Mouse (Mus musculus) small intestine, adult 2 months (tissue): ENCODE measurements around the gene Cd300lb. TPM values are rescaled to one million over a fixed set of nuclear protein-coding genes. Genes with fewer than 3 reads are reported as not detected.
"Not testable (repeated sequence)": the region's sequence is repeated elsewhere in the genome, so short reads cannot be mapped to it uniquely, and the experiment has no call there.

Source experiments
- H3K27ac ChIP-seq: fragments of 200-500 bp; 2 replicates; pipeline ENCODE4 v1.5.1; 2012; ENCODE audit warnings: low read depth, low read length, control low read depth, inconsistent platforms; ENCODE audit not compliant: insufficient read depth
- H3K27me3 ChIP-seq: fragments of 200-500 bp; 2 replicates; pipeline ENCODE4 v1.6.1; 2012; ENCODE audit warnings: mild to moderate bottlenecking, moderate library complexity, low read length, inconsistent platforms; ENCODE audit not compliant: control insufficient read depth, insufficient read depth
- H3K36me3 ChIP-seq: fragments of 200-500 bp; 2 replicates; pipeline ENCODE4 v1.6.1; 2012; ENCODE audit warnings: mild to moderate bottlenecking, low read length, control low read depth, inconsistent platforms; ENCODE audit not compliant: control insufficient read depth, insufficient read depth
- H3K4me1 ChIP-seq: fragments of 200-500 bp; 2 replicates; pipeline ENCODE4 v1.6.1; 2012; ENCODE audit warnings: low read length, inconsistent platforms, mixed read lengths; ENCODE audit not compliant: control insufficient read depth, insufficient read depth, insufficient read length
- H3K4me3 ChIP-seq: fragments of 200-500 bp; 2 replicates; pipeline ENCODE4 v1.5.1; 2012; ENCODE audit warnings: low read depth, mild to moderate bottlenecking, control low read depth, inconsistent platforms, low read length, moderate library complexity
- CTCF ChIP-seq: fragments of 200-500 bp; IDR thresholded peaks from 2 replicates; pipeline ENCODE4 v1.5.1; 2012; ENCODE audit warnings: low read depth, mild to moderate bottlenecking, control low read depth, inconsistent platforms, low read length, moderate library complexity, mixed read lengths; ENCODE audit not compliant: insufficient replicate concordance, insufficient read length; ENCODE audit errors: extremely low read depth
- POLR2A ChIP-seq: fragments of 200-500 bp; IDR thresholded peaks from 2 replicates; pipeline ENCODE4 v1.6.1; 2012; ENCODE audit warnings: low read depth, mild to moderate bottlenecking, control low read depth, inconsistent platforms, low read length, moderate library complexity
- WGBS: fragments of 180-500 bp; shearing (Covaris S2); methylation state at CpG from one replicate; pipeline ENCODE4 v1.1.7; 2018; 5-methylcytosine and 5-hydroxymethylcytosine counted together
- polyA plus RNA-seq: library from polyadenylated mRNA; depleted of rRNA; stranded (reverse); fragments of >200 nt; gene quantifications from 2 replicates; pipeline ENCODE4 v1.2.3, GENCODE M21; 2012

Gene Cd300lb
- polyA plus RNA-seq, 1 experiment, result 0.46 TPM

GRCm38 (mm10) chr11:114929581-114929980, 4.6 kb downstream of the Cd300lb start:
- H3K4me3 ChIP-seq, result no peak overlapping the region
- no peaks in the 10 kb centered on the region for H3K36me3 ChIP-seq
- no peaks in the 10 kb centered on the region for H3K27me3 ChIP-seq
- H3K27ac ChIP-seq, result no peak overlapping the region
- no peaks in the 10 kb centered on the region for H3K4me1 ChIP-seq
- 76% methylated on average over 2 of the region's 2 CpGs for WGBS
- TF ChIP-seq CTCF (no peak), POLR2A (no peak)

GRCm38 (mm10) chr11:114923961-114924360, 10.2 kb downstream of the Cd300lb start:
- TF ChIP-seq CTCF, result peak; percentile 63; the same call in 1 of the 2 replicates
- TF ChIP-seq POLR2A, result no peak
- H3K4me3 ChIP-seq, result no peak overlapping the region

GRCm38 (mm10) chr11:114922439-114922838, 11.7 kb downstream of the Cd300lb start:
- Histone ChIP-seq H3K27ac (no peak overlapping the region), H3K4me1 (no peaks in the 10 kb centered on the region), H3K36me3 (no peaks in the 10 kb centered on the region), H3K27me3 (no peaks in the 10 kb centered on the region), H3K4me3 (no peak overlapping the region)
- TF ChIP-seq CTCF (no peak), POLR2A (no peak)
- 74% methylated on average over 4 of the region's 4 CpGs for WGBS

More at GRCm38 (mm10) chr11:114923961-114924360, 10.2 kb downstream of the Cd300lb start:
- Histone ChIP-seq H3K36me3 (no peaks in the 10 kb centered on the region), H3K27me3 (no peaks in the 10 kb centered on the region), H3K4me1 (no peaks in the 10 kb centered on the region), H3K27ac (no peak overlapping the region)
- 73% methylated on average over 4 of the region's 4 CpGs for WGBS

- Histone ChIP-seq H3K27me3 (no peaks in the 10 kb centered on the region), H3K4me3 (no peak overlapping the region), H3K27ac (no peak overlapping the region; the same call in 1 of the 2 replicates), H3K36me3 (no peaks in the 10 kb centered on the region), H3K4me1 (no peaks in the 10 kb centered on the region)
- TF ChIP-seq POLR2A (no peak), CTCF (no peak)
- WGBS, result 69% methylated on average over 6 of the region's 6 CpGs
These were observed 17.1 kb downstream of the Cd300lb start for GRCm38 (mm10) chr11:114917120-114917519.

- Histone ChIP-seq H3K4me3 (no peak overlapping the region), H3K27me3 (no peaks in the 10 kb centered on the region), H3K27ac (no peak overlapping the region), H3K36me3 (no peaks in the 10 kb centered on the region), H3K4me1 (no peaks in the 10 kb centered on the region)
- 32% methylated on average over 7 of the region's 7 CpGs for WGBS
- TF ChIP-seq POLR2A (no peak), CTCF (no peak)
These were observed 19.2 kb downstream of the Cd300lb start for GRCm38 (mm10) chr11:114914978-114915377.

GRCm38 (mm10) chr11:114912847-114913246, 21.3 kb downstream of the Cd300lb start:
- Histone ChIP-seq H3K4me3 (no peak overlapping the region), H3K36me3 (no peaks in the 10 kb centered on the region), H3K27me3 (no peaks in the 10 kb centered on the region), H3K4me1 (no peaks in the 10 kb centered on the region), H3K27ac (no peak overlapping the region)
- peak; percentile 81; the same call in 1 of the 2 replicates for TF ChIP-seq CTCF
- TF ChIP-seq POLR2A, result no peak
- 5% methylated on average over 9 of the region's 9 CpGs for WGBS

GRCm38 (mm10) chr11:114909538-114909937, 24.6 kb downstream of the Cd300lb start:
- not testable (repeated sequence) for H3K27me3 ChIP-seq, H3K36me3 ChIP-seq, H3K4me3 ChIP-seq, H3K4me1 ChIP-seq, H3K27ac ChIP-seq
- WGBS, result 42% methylated on average over 3 of the region's 3 CpGs
- TF ChIP-seq CTCF, result peak; percentile 29; the same call in 1 of the 2 replicates
